Mouse (Mus musculus) lung, postnatal 0 days (tissue): ENCODE results near the gene Pth1r.

ENCODE experiments used
- CTCF ChIP-seq: IDR thresholded peaks from 2 replicates; pipeline ENCODE4 v1.5.1; 2016; ENCODE audit warnings: antibody characterized with exemption, mild to moderate bottlenecking
- EP300 ChIP-seq: IDR thresholded peaks from 2 replicates; pipeline ENCODE4 v1.6.1; 2016; ENCODE audit warnings: antibody characterized with exemption, mild to moderate bottlenecking, control low read depth

GRCm38 (mm10) chr9:110718810-110719209 is 28.1 kb downstream of the Pth1r start:
- TF ChIP-seq CTCF (no peak), EP300 (no peak)
